Mouse (Mus musculus): ENCODE results near the gene Vps41. TPM values are rescaled to one million over a fixed set of nuclear protein-coding genes. Genes with fewer than 3 reads are reported as not detected.

Gene Vps41
- polyA plus RNA-seq, 1 experiment: 10.3 TPM

DNA sequence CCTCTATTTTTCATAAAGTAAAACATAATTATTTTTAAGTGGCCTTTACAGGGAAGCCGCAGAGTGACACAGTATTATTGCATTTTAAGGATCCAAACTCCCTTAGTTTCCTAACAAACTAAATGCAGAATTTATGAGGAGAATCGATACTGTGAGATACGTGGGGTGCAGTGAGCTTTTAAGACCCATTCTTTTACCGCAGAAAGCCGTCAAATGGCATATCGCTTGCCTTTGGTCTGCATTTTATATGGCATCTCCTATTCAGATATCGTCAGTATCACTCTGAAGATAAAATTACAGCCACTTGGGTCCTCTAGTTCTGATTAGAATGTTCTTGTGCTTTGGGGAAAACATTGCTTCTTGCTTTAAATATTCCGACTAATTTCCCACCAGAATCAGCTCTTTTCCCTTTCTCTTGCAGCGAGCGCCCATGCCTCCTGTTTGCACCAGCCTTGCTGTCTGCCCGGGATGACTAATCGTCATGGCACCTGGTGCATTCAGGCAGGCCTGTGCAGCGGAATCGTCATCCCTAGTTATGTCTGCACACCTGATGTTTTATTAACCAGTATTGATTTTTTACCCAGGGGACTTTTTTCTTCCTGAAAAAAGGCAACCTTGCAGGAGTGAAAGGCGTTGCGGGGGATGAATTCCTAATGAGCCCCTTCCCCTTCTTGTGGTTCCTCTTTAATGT lies 26.6 kb downstream of the Vps41 start:
- H3K4me1 ChIP-seq (ENCODE audit: control insufficient read depth, insufficient read depth, insufficient read length, low read length): no peaks in the 10 kb centered on the region
- H3K27me3 ChIP-seq (ENCODE audit: control insufficient read depth, insufficient read depth, low read length): no peaks in the 10 kb centered on the region
- 58% methylated on average over 16 of the region's 16 CpGs for WGBS
- TF ChIP-seq CTCF (IDR thresholded peaks at IDR 0.05; ENCODE audit: extremely low read depth, insufficient read length, insufficient replicate concordance, low read depth, low read length) (no peak), POLR2A (IDR thresholded peaks at IDR 0.05; ENCODE audit: low read depth, low read length) (no peak)
- H3K27ac ChIP-seq (ENCODE audit: insufficient read depth, low read depth, low read length): no peak overlapping the region
- H3K36me3 ChIP-seq (ENCODE audit: control insufficient read depth, insufficient read depth, low read length): peaks cover 21% of the 10 kb centered on the region
- H3K4me3 ChIP-seq (ENCODE audit: low read depth, low read length): no peak overlapping the region

DNA sequence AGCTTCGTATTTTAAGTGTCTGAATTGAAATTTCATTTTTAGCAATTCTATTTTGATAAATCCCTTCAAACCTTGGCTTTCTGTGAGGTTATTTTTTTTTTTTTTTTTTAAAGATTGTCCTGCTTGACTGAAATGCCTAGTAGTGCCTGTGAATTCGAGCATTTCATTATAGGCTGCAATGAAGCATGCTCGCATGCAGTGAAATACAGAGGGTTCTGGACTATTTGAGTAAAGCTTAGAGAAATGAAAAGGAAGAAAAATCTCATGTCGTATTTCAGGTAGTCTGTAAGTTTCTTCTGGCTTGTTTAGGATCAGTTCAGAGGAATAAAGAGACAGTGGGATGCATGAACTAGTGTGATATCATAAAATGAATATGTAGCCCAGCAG lies 27.2 kb downstream of the Vps41 start:
- WGBS: 85% methylated on average over 4 of the region's 4 CpGs
- no peaks in the 10 kb centered on the region for H3K4me1 ChIP-seq (ENCODE audit: control insufficient read depth, insufficient read depth, insufficient read length, low read length)

DNA sequence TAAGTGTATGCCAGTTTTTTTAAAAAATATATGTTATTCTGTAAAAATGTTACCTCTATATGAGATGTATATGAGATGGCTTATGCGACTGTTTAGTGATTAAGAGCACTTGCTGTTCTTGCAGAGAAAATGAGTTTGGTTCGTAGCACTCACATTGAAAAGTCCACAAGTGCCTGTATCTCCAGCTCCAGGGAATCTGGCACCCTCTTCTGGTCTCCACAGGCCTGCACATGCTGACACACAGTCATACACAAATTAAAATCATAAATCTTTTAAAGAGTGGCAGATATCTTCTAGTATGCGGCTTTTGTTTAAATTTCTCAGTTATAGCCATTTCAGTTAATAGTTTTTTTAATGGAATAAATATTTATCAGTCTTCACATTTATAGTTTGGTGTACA lies 40.9 kb downstream of the Vps41 start:
- Histone ChIP-seq H3K36me3 (ENCODE audit: control insufficient read depth, insufficient read depth, low read length) (no peaks in the 10 kb centered on the region), H3K4me1 (ENCODE audit: control insufficient read depth, insufficient read depth, insufficient read length, low read length) (no peaks in the 10 kb centered on the region), H3K27ac (ENCODE audit: insufficient read depth, low read depth, low read length) (no peak overlapping the region), H3K4me3 (ENCODE audit: low read depth, low read length) (no peak overlapping the region), H3K27me3 (ENCODE audit: control insufficient read depth, insufficient read depth, low read length) (no peaks in the 10 kb centered on the region)
- 89% methylated on average over 3 of the region's 3 CpGs for WGBS
- TF ChIP-seq POLR2A (IDR thresholded peaks at IDR 0.05; ENCODE audit: low read depth, low read length): no peak
- no peak; the same call in 1 of the 2 replicates for TF ChIP-seq CTCF (IDR thresholded peaks at IDR 0.05; ENCODE audit: extremely low read depth, insufficient read length, insufficient replicate concordance, low read depth, low read length)

More for the DNA sequence above, 27.2 kb downstream of the Vps41 start:
- Histone ChIP-seq H3K4me3 (ENCODE audit: low read depth, low read length) (no peak overlapping the region), H3K36me3 (ENCODE audit: control insufficient read depth, insufficient read depth, low read length) (peaks cover 21% of the 10 kb centered on the region), H3K27me3 (ENCODE audit: control insufficient read depth, insufficient read depth, low read length) (no peaks in the 10 kb centered on the region), H3K27ac (ENCODE audit: insufficient read depth, low read depth, low read length) (no peak overlapping the region)
- TF ChIP-seq CTCF (IDR thresholded peaks at IDR 0.05; ENCODE audit: extremely low read depth, insufficient read length, insufficient replicate concordance, low read depth, low read length): no peak
- no peak for TF ChIP-seq POLR2A (IDR thresholded peaks at IDR 0.05; ENCODE audit: low read depth, low read length)

DNA sequence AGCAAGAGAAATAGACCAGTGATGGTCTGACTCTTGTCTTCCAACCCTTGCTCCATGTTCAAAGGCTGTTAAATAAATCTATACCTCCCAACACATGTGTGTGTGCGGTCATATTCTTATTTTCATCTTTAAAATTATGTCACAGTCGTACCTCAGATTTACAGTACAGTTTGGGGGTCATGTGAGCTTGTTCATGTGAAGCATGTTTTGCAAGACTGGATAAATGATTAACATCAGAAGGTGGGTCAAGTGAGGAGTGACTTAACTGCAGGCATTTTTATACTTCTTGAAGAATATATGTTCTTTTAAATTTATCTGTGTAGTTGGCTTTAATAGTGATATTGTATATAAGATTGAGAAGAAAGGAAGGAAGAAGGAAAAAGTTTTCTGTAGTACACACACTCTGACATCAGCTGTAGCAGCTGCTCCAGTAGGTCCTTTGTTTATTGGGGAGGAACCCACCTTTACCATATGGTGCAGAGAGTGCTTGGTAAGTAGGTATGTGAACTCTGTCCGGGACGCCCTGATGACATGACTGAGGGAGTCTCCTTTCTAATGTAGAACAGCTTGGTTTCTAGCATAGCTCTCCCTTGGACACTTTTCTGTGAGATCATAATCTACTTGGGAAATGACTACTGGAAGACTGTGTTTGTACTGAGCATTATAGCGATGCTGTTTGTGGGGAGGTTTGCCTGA lies 42.4 kb downstream of the Vps41 start:
- Histone ChIP-seq H3K4me3 (ENCODE audit: low read depth, low read length) (no peak overlapping the region), H3K27me3 (ENCODE audit: control insufficient read depth, insufficient read depth, low read length) (no peaks in the 10 kb centered on the region), H3K4me1 (ENCODE audit: control insufficient read depth, insufficient read depth, insufficient read length, low read length) (no peaks in the 10 kb centered on the region), H3K36me3 (ENCODE audit: control insufficient read depth, insufficient read depth, low read length) (no peaks in the 10 kb centered on the region), H3K27ac (ENCODE audit: insufficient read depth, low read depth, low read length) (no peak overlapping the region)
- whole genome bisulfite sequencing: 71% methylated on average over 5 of the region's 5 CpGs
- TF ChIP-seq CTCF (IDR thresholded peaks at IDR 0.05; ENCODE audit: extremely low read depth, insufficient read length, insufficient replicate concordance, low read depth, low read length): no peak
- TF ChIP-seq POLR2A (IDR thresholded peaks at IDR 0.05; ENCODE audit: low read depth, low read length): no peak

DNA sequence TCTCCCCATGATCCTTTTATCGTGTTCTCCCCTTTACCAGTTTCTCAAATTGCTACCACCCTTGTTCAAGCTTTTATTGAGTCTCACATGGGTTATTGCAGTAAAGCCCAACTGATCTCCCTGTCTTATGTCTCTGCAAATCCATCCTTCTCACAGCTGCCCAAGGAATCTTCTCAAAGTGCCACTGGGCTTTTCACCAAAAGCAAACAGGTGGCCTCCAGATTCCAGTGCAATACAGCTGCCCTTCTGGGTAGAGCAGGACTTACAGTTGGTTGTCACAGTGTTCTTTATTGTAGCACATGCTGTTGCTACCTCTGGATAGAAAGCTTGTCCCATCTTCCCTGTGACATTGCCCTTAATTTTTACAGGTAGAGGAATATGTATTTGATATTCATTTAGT lies 44.4 kb downstream of the Vps41 start:
- Histone ChIP-seq H3K27me3 (ENCODE audit: control insufficient read depth, insufficient read depth, low read length) (no peaks in the 10 kb centered on the region), H3K4me1 (ENCODE audit: control insufficient read depth, insufficient read depth, insufficient read length, low read length) (no peaks in the 10 kb centered on the region), H3K27ac (ENCODE audit: insufficient read depth, low read depth, low read length) (no peak overlapping the region), H3K4me3 (ENCODE audit: low read depth, low read length) (no peak overlapping the region), H3K36me3 (ENCODE audit: control insufficient read depth, insufficient read depth, low read length) (no peaks in the 10 kb centered on the region)
- WGBS: 86% methylated on average over 1 of the region's 1 CpGs
- TF ChIP-seq POLR2A (IDR thresholded peaks at IDR 0.05; ENCODE audit: low read depth, low read length) (no peak), CTCF (IDR thresholded peaks at IDR 0.05; ENCODE audit: extremely low read depth, insufficient read length, insufficient replicate concordance, low read depth, low read length) (no peak)

DNA sequence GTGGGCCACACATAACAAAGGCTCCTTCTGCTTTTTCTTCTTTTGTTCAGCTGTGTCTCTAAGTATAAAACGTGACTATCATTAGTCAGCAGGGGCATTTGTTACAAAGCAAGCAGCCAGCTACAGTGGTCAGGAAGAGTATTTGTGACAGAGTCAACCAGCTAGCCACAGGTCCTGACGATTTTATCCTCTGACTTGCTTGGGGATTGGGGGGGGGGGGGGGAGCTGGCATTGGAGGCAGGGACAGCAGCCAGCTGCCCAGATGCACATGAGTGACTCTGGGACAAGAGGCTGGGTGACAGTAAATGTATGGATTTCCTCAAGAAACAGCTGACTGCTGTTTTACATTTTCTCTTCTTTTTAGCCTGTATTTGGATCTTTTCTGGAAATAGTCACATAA lies 50.8 kb downstream of the Vps41 start:
- WGBS: 55% methylated on average over 2 of the region's 2 CpGs
- no peak overlapping the region for H3K4me3 ChIP-seq (ENCODE audit: low read depth, low read length)
- H3K36me3 ChIP-seq (ENCODE audit: control insufficient read depth, insufficient read depth, low read length): no peaks in the 10 kb centered on the region; the same call in 1 of the 2 replicates
- H3K4me1 ChIP-seq (ENCODE audit: control insufficient read depth, insufficient read depth, insufficient read length, low read length): no peaks in the 10 kb centered on the region
- H3K27me3 ChIP-seq (ENCODE audit: control insufficient read depth, insufficient read depth, low read length): no peaks in the 10 kb centered on the region
- TF ChIP-seq CTCF (IDR thresholded peaks at IDR 0.05; ENCODE audit: extremely low read depth, insufficient read length, insufficient replicate concordance, low read depth, low read length): no peak
- no peak for TF ChIP-seq POLR2A (IDR thresholded peaks at IDR 0.05; ENCODE audit: low read depth, low read length)
- no peak overlapping the region for H3K27ac ChIP-seq (ENCODE audit: insufficient read depth, low read depth, low read length)

DNA sequence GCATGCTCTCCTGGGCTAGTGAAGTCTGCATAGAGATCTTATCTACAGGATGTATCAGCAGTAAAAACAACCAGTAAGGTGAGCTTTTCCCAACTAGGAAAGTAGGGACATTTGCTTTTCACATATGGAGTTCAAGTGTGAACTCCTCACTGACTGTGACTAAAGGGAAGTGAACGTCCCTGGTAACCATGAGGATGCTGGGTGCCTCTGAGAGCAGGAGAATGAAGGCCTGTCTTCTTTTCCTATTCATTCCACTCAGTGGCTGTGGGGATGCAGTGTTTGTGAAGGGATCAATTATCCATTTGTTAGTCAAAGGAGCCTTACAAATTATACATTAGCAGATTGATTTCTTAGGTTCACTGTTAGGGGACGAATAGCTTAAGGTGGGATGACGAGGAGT lies 51.4 kb downstream of the Vps41 start:
- H3K4me3 ChIP-seq (ENCODE audit: low read depth, low read length): no peak overlapping the region
- no peak for TF ChIP-seq POLR2A (IDR thresholded peaks at IDR 0.05; ENCODE audit: low read depth, low read length)
- no peak for TF ChIP-seq CTCF (IDR thresholded peaks at IDR 0.05; ENCODE audit: extremely low read depth, insufficient read length, insufficient replicate concordance, low read depth, low read length)
- H3K27ac ChIP-seq (ENCODE audit: insufficient read depth, low read depth, low read length): no peak overlapping the region
- H3K36me3 ChIP-seq (ENCODE audit: control insufficient read depth, insufficient read depth, low read length): no peaks in the 10 kb centered on the region; the same call in 1 of the 2 replicates
- WGBS: 82% methylated on average over 3 of the region's 3 CpGs
- no peaks in the 10 kb centered on the region for H3K4me1 ChIP-seq (ENCODE audit: control insufficient read depth, insufficient read depth, insufficient read length, low read length)
- no peaks in the 10 kb centered on the region for H3K27me3 ChIP-seq (ENCODE audit: control insufficient read depth, insufficient read depth, low read length)

All from small intestine, adult 2 months (tissue).